Mouse (Mus musculus): ENCODE data around the gene Hmga1. TPM values are rescaled to one million over a fixed set of nuclear protein-coding genes. Genes with fewer than 3 reads are reported as not detected.

Hmga1 gene
- polyA plus RNA-seq, 1 experiment from 2014 or later = 456 TPM

DNA sequence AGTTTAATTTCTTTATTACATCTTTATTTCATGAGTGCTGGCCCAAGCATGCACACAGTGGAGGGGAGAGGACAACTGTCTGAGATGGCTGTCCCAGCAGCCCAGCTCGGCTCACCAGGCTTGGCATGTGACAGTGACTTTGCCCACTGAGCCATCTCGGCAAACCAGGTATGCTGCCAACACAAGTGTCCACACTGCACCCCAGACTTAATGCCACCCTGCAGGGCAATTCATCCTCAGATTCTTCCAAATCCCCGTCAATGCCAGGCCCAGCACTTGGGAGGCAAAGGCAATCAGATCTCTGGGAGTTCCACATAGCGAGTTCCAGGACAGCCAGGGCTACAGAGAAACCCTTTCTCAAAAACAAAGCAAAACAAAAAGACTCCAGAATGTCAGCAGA, 56.7 kb downstream of the Hmga1 start:
- Histone ChIP-seq H3K9me3 (ENCODE audit: control insufficient read depth, low read length) (no peaks in the 10 kb centered on the region), H3K27ac (ENCODE audit: low read depth, low read length) (no peak overlapping the region), H3K4me3 (ENCODE audit: low read depth, low read length) (no peak overlapping the region), H3K4me2 (ENCODE audit: low read depth) (no peak overlapping the region), H3K27me3 (ENCODE audit: control insufficient read depth, insufficient read depth, low read length) (no peaks in the 10 kb centered on the region), H3K36me3 (ENCODE audit: control insufficient read depth, insufficient read depth, low read length) (no peaks in the 10 kb centered on the region), H3K9ac (ENCODE audit: low read length) (no peak overlapping the region), H3K4me1 (ENCODE audit: control insufficient read depth, insufficient read depth, low read length) (no peaks in the 10 kb centered on the region; the same call in 1 of the 2 replicates)
- DNase-seq (ENCODE audit: low spot score) (no peak), ATAC-seq (ENCODE audit: insufficient read depth, low FRiP score, low TSS enrichment) (no peak)
- 81% methylated on average over 4 of the region's 4 CpGs for whole genome bisulfite sequencing

Other genes with a start within 250 kb of the Hmga1 start
- gene Grm4, start 35.1 kb upstream of the Hmga1 start, polyA plus RNA-seq (2014; fragmentation: Nextera tagmentation; extraction: Ambion mirVana) = 1.8 and 2.5 TPM in 2 replicates
- 19.3 and 24.4 TPM in 2 replicates for gene AI413582, start 9.3 kb downstream of the Hmga1 start, polyA plus RNA-seq (2014; fragmentation: Nextera tagmentation; extraction: Ambion mirVana)
- gene Nudt3, start 67.0 kb downstream of the Hmga1 start, polyA plus RNA-seq (2014; fragmentation: Nextera tagmentation; extraction: Ambion mirVana) = 41.8 and 49.3 TPM in 2 replicates
- gene RPS10-NUDT3, start 78.7 kb downstream of the Hmga1 start, polyA plus RNA-seq (2014; fragmentation: Nextera tagmentation; extraction: Ambion mirVana) = not detected in 2 replicates
- 695 and 722 TPM in 2 replicates for gene Rps10, start 80.2 kb downstream of the Hmga1 start, polyA plus RNA-seq (2014; fragmentation: Nextera tagmentation; extraction: Ambion mirVana)
- gene Pacsin1, start 99.0 kb downstream of the Hmga1 start, polyA plus RNA-seq (2014; fragmentation: Nextera tagmentation; extraction: Ambion mirVana) = 4.3 and 5.4 TPM in 2 replicates
- gene Spdef, start 172.5 kb downstream of the Hmga1 start, polyA plus RNA-seq (2014; fragmentation: Nextera tagmentation; extraction: Ambion mirVana) = not detected in 2 replicates

Measured in neural tube, embryonic 11.5 days (tissue).